Mouse (Mus musculus) olfactory bulb, adult 2 months (tissue): ENCODE data around the gene Amdhd2. TPM values are rescaled to one million over a fixed set of nuclear protein-coding genes. Genes with fewer than 3 reads are reported as not detected.

Experiments
- H3K27ac ChIP-seq: fragments of 200-500 bp; 2 replicates; pipeline ENCODE4 v1.5.1; 2012; ENCODE audit warnings: low read depth, low read length; ENCODE audit not compliant: insufficient read depth
- H3K4me1 ChIP-seq: fragments of 200-500 bp; 2 replicates; pipeline ENCODE4 v1.6.1; 2012; ENCODE audit warnings: low read length; ENCODE audit not compliant: control insufficient read depth, insufficient read depth
- H3K4me3 ChIP-seq: fragments of 200-500 bp; 2 replicates; pipeline ENCODE4 v1.5.1; 2012; ENCODE audit warnings: mild to moderate bottlenecking, low read depth, low read length, moderate library complexity; ENCODE audit not compliant: insufficient read depth
- CTCF ChIP-seq: fragments of 200-500 bp; IDR thresholded peaks from 2 replicates; pipeline ENCODE4 v1.5.1; 2012; ENCODE audit warnings: low read depth, mild to moderate bottlenecking, low read length, moderate library complexity; ENCODE audit not compliant: insufficient read depth
- POLR2A ChIP-seq: fragments of 200-500 bp; IDR thresholded peaks from 2 replicates; pipeline ENCODE4 v1.6.1; 2012; ENCODE audit warnings: mild to moderate bottlenecking, low read depth, low read length, moderate library complexity; ENCODE audit not compliant: insufficient read depth
- WGBS: fragments of 180-500 bp; shearing (Covaris S2); methylation state at CpG from one replicate; pipeline ENCODE4 v1.1.7; 2018; 5-methylcytosine and 5-hydroxymethylcytosine counted together
- polyA plus RNA-seq: library from polyadenylated mRNA; stranded (reverse); fragments of >200 nt; gene quantifications from 2 replicates; pipeline ENCODE4 v1.2.4, GENCODE M21; 2012; ENCODE audit warnings: low replicate concordance; ENCODE audit not compliant: missing spikeins, insufficient read depth, insufficient read length

The Amdhd2 gene
- polyA plus RNA-seq, 1 experiment = not detected

DNA sequence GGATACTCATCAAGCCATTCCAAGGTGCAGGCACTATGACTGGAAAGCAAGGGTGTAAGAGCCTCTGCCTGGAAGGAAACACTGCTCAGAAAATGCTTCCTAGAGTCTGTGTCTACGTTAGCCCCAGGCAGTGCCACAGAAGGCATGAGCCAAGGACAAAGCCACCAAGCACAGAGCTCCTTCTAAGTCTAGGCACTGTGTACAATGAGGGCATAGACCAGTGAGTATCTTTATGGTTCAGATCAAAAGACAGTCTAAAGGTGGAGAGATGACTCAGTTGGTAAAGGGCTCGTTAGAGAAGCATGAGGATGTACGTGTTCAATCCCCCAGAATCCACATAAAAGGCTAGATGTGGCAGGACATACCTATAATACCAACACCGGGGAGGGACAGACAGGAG, 37.5 kb upstream of the Amdhd2 start:
- 65% methylated on average over 4 of the region's 4 CpGs for WGBS
- no peak overlapping the region for H3K4me3 ChIP-seq
- TF ChIP-seq POLR2A (no peak), CTCF (no peak)
- H3K4me1 ChIP-seq = peaks cover 34% of the 10 kb centered on the region
- no peak overlapping the region for H3K27ac ChIP-seq

DNA sequence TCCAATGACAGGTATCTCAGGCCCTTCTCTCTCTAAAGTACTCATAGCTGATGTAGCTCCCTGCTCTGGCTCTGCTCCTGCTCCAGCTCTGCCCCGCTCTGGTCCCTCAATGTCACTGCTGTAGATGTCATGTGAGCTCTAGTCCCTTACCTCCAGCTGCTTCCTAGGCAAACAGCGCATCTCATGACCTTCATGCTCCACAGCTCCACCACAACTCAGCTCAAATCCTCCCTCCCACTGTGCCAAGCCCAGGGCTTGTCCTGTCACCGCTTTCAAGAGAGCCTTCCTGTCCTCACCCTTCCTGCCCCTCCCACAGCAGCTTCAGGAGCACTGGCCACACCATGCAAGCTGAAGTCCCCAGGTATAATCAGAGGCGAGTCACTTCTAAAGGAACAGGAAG, 36.2 kb upstream of the Amdhd2 start:
- TF ChIP-seq POLR2A = no peak
- TF ChIP-seq CTCF = no peak
- Histone ChIP-seq H3K4me1 (peaks cover 26% of the 10 kb centered on the region), H3K27ac (no peak overlapping the region), H3K4me3 (no peak overlapping the region)
- 69% methylated on average over 4 of the region's 4 CpGs for WGBS

DNA sequence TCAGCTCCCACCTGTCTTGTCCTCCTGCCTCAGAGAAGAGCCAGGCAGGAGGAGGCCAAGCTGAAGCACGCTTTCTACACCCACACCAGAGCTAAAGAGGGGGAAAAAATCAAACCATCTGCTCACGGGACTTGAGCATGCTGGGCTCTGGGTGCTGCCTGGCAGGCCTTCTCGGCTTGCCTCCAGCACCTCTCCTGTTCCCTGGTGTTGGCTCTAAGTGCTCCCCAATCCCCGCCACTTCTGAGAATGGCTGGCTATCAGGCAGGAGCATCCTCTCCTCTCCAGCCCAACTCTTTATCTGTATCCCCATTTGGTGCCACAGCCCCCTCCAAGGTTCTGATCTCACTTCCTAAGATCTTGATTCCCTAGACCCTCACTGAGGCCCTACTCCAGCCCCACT, 35.7 kb upstream of the Amdhd2 start:
- no peak for TF ChIP-seq POLR2A
- TF ChIP-seq CTCF = no peak
- peaks cover 24% of the 10 kb centered on the region for H3K4me1 ChIP-seq
- no peak overlapping the region for H3K27ac ChIP-seq
- WGBS = 67% methylated on average over 4 of the region's 4 CpGs
- no peak overlapping the region for H3K4me3 ChIP-seq

DNA sequence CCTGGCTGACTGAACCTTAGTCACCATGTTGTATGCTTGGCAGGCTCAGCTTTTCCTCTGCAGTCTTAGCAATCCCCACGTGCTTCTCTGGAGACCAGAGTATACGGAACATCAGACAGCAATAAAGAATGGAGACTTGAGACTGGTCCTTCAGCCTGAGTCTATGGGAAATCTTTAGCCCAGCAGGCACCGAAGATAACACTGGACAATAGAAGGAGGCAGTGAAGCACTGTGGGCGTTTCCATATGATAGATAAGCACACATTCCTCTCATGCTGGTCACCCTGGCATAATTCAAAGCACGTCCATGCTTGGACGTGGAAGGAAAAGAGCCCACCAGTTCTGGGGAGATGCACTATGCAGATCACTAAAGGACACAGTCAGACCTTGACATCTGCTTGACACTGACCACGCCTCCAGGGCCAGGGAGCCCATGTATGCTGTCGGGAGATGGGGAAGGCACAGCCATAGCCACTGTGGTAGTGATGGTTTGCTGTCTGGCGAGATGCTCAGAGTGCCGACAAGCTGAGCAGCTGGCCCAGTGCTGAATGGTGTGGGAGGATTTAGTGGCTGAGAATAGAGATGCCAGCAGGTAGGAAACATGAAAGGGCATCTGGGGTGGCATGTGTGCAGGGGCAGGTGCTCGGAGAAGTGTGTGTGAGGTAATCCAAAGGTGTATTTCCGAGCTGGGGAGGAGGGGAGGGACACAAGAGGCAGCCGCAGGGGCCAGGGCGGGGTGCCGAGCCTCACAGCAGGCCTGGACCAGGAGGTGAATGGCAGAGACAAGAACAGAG, 33.7 kb upstream of the Amdhd2 start:
- H3K27ac ChIP-seq = no peak overlapping the region

DNA sequence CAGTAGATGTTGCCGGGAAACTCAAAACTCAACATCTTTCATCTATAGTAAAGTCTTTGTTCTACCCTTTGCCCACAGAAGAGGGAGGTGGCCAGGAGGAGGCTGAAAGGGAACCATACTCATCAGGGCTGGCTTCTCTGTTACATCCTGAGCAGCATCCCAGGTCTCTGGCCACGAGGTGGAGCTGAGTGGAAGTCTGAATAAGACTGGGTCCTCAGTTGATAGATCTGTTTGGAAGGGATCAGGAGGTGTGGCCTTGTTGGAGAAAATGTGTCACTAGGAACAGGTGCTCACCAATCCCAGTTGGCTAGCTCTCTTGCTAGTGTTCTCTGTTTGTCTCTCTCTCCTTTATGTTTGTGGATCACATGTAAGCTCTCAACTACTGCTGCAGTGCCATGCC, 31.8 kb upstream of the Amdhd2 start:
- TF ChIP-seq CTCF (no peak), POLR2A (no peak)
- Histone ChIP-seq H3K4me1 (peaks cover 22% of the 10 kb centered on the region), H3K27ac (no peak overlapping the region), H3K4me3 (no peak overlapping the region)
- WGBS = 56% methylated on average over 2 of the region's 2 CpGs

More for the DNA sequence above, 33.7 kb upstream of the Amdhd2 start:
- H3K4me3 ChIP-seq = no peak overlapping the region
- WGBS = 63% methylated on average over 15 of the region's 15 CpGs
- peaks cover 20% of the 10 kb centered on the region for H3K4me1 ChIP-seq
- TF ChIP-seq CTCF (no peak), POLR2A (no peak)

DNA sequence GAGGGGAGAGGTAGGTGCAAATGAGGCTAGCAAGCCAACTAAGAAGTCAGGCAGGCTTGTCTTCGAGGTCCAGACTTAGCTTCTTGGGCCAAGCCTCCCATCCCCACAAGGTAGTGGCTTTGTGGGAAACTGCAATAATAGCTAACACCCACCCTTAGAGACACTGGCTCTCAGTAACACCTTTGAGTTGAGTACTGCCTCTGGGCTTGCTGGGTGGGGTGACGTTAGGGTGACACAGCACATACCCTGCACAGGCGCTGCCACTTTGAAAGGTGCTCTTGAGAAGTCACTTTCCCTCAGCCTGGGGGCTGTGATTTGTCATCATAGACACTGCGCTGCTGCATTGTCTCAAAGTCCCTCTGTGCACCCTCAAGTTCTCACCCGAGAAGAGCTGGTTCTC, 30.2 kb upstream of the Amdhd2 start:
- H3K27ac ChIP-seq = no peak overlapping the region

DNA sequence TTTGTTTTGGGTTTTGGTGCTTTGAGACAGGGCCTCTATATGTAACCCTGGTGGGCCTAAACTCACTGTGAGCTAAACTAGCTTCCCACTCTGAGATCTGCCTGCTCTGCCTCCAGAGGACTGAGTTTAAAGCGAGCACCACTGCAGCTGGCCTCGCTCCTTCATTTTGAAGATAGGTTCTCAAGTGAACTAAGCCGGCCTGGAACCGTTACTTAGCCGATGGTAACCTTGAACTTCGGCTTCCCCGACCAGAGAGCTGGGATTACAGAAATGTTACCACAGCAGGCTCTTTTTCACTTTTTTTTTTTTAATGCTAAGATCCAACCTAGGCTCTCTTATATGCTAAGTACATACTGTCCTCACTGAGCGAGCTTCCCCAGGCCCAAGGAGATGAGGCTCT, 29.7 kb upstream of the Amdhd2 start:
- H3K4me3 ChIP-seq = no peak overlapping the region
- H3K27ac ChIP-seq = no peak overlapping the region; the same call in 1 of the 2 replicates
- WGBS = 93% methylated on average over 8 of the region's 8 CpGs
- TF ChIP-seq POLR2A = no peak
- TF ChIP-seq CTCF = no peak
- H3K4me1 ChIP-seq = peaks cover 11% of the 10 kb centered on the region

More for the DNA sequence above, 30.2 kb upstream of the Amdhd2 start:
- TF ChIP-seq CTCF (no peak), POLR2A (no peak)
- H3K4me1 ChIP-seq = peaks cover 11% of the 10 kb centered on the region
- 89% methylated on average over 5 of the region's 5 CpGs for WGBS
- H3K4me3 ChIP-seq = no peak overlapping the region

DNA sequence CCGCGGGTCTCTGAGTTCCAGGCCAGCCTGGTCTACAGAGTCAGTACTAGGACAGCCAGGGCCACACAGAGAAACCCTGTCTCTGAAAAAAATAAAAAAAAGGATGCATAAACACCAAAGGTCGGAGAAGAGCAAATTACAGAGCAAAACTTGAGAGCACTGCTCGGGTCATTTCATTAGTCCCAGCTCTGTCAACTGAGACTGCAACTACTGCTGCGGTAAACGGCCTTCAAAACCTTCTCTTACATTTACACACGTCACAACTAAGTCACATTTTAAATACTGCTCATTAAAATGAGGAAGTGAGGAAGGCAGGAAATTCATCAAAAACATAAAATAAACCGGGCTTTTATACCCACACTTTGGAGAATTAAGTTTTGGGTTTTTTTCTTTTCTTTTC, 29.3 kb upstream of the Amdhd2 start:
- Histone ChIP-seq H3K4me1 (peaks cover 11% of the 10 kb centered on the region), H3K27ac (no peak overlapping the region), H3K4me3 (no peak overlapping the region)
- WGBS = 83% methylated on average over 8 of the region's 8 CpGs
- TF ChIP-seq POLR2A (no peak), CTCF (no peak)

DNA sequence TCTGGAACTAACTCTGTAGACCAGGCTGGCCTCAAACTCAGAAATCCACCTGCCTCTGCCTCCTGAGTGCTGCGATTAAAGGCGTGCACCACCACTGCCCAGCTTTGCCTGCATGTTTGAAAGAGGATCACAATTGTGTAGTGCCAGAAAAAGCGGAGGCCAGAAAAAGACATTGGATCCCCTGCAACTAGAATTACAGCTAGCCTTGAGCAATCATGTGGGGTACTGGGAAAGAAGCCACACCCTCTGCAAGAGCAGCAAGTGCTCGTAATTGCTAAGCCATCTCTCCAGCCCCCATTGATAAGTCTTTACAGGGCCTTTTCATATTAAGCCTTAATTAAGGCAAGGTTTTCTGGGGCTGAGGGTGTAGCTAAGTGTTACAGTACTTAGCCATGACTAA, 27.9 kb upstream of the Amdhd2 start:
- no peak overlapping the region for H3K27ac ChIP-seq
- TF ChIP-seq CTCF (no peak), POLR2A (no peak)
- H3K4me3 ChIP-seq = no peak overlapping the region
- WGBS = 43% methylated on average over 4 of the region's 4 CpGs
- peaks cover 6% of the 10 kb centered on the region; the same call in 1 of the 2 replicates for H3K4me1 ChIP-seq

DNA sequence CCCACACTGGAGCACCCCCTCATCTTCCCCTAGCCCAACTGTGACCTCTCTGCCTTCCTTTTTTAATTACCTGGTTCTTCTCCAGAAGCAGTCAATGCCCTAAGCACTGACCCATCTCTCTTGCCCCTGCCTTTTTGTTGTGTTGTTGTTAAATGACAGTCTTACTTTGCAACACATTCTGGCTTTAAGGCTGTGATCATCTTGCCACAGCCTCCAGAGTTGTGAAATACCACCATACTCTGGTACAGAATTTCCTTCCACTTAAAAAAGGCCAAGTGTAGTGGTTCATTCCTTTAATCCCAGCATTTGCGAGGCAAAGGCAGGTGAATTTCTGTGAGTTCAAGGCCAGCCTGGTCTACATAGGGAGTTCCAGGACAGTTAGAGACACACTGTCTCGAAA, 27.4 kb upstream of the Amdhd2 start:
- TF ChIP-seq CTCF (no peak), POLR2A (no peak)
- Histone ChIP-seq H3K27ac (no peak overlapping the region), H3K4me1 (peaks cover 6% of the 10 kb centered on the region; the same call in 1 of the 2 replicates), H3K4me3 (no peak overlapping the region)
- WGBS = 94% methylated on average over 2 of the region's 2 CpGs
